Mouse (Mus musculus) layer of hippocampus, postnatal 25 days (tissue): ENCODE measurements around the gene Tmco1. TPM values are rescaled to one million over a fixed set of nuclear protein-coding genes. Genes with fewer than 3 reads are reported as not detected.

ENCODE experiments used
- DNase-seq, 2 experiments: peaks; one replicate each; pipeline ENCODE4 v3.0.0; 2022; ENCODE audit warnings: mixed read lengths in 2 of 2, low spot score in 1 of 2; ENCODE audit errors: extremely low spot score in 1 of 2
- total RNA-seq, 2 experiments: library from RNA; stranded (reverse); gene quantifications; 2 replicates each; pipeline ENCODE4 v1.2.3; 2021

The Tmco1 gene
- total RNA-seq, 2 experiments from 2014 or later: 50.9 to 56.8 TPM

DNA sequence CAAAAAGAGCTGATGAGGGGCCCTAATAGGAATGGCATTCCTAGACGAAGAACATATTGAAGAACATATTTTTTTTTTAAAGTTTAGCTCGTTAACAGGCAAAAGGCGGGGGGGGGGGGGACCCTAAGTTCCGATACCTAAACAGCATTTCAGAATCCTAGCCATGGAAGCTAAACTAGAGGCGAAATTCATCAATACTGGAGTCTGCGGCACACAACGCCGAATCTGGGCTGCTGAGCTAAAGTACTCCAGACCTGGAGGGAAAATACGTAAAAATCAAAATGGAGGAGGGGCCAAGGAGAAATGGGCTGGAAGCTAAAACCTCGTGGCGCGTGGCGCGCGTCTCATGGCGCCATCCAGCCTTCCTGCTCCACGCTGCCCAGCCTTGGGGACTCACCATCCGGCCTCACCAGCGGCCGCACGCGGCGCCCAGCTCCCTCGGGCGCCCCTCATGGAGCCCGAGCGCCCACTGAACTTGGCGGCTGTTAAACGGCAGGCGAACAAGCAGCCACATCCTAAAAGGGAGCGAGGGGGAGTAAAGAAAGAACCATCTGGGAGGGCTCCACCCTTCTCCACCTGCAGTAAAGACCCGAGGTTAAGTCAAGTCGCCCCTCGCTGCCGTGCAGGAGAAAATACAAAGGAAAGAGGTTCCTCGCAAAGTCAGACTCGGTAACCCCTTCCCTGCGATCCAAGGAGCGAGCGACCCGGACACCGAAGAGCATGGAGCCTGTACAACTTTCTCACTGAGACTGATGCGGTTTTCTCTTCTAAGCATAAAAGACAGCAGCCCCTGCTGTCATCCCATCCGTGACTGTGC is 24.5 kb upstream of the Tmco1 start:
- DNase-seq: peak; percentile 39 to 49

GRCm38 (mm10) chr1:167284258-167284836 is 23.8 kb upstream of the Tmco1 start:
- peak; percentile 60 to 72 for DNase-seq

- DNase-seq: peak; percentile 62 to 65
Measured at GRCm38 (mm10) chr1:167284837-167285319, 23.3 kb upstream of the Tmco1 start.

- DNase-seq: no peak
Measured at GRCm38 (mm10) chr1:167285320-167285355, 23.0 kb upstream of the Tmco1 start, which contains the start of gene Uck2. Gene Uck2, minus strand, starts transcription at chr1:167285320.

DNA sequence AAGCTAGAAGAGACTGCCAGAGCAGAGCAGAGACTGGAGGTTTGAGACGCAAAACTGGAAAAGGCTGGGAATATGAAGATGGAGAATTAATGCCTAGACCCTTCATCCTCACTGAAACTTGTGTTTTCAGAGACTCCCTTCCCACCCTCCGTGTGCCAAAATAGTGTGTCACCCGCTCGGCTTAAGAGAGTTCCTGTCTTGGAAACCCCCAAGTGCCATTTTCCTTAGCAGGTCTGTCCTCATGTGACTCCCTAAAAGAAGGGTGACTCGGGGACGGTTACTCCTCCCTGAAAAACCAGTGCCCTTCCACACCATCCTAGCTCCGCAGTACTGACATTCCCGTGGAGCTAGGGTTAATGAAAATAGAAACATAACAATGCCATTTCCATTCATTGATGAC is 22.8 kb upstream of the Tmco1 start:
- no peak for DNase-seq

DNA sequence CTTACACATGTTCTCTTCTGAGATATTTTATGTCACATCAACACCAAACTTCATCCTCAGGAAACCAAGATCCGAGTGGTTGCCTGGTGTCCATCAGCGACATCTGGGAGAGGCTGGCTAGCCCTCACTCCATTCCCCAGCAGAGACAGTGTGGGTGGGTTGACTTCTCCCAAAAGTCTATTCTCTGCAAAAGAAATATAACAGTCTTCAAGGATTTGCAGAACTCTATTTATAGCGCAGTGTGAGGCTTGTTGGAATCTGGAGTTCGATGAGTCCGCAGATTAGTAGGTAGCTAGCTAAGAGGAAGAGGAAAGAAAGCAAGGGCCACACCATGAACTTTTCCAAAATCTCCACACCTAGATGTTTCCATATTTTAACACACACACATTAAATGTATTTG is 21.0 kb upstream of the Tmco1 start:
- no peak for DNase-seq

- DNase-seq: no peak
Measured at GRCm38 (mm10) chr1:167288665-167289538, 19.3 kb upstream of the Tmco1 start.

- DNase-seq: no peak
Measured at GRCm38 (mm10) chr1:167289567-167290262, 18.5 kb upstream of the Tmco1 start.

- no peak for DNase-seq
Measured at GRCm38 (mm10) chr1:167290263-167290592, 17.9 kb upstream of the Tmco1 start.

DNA sequence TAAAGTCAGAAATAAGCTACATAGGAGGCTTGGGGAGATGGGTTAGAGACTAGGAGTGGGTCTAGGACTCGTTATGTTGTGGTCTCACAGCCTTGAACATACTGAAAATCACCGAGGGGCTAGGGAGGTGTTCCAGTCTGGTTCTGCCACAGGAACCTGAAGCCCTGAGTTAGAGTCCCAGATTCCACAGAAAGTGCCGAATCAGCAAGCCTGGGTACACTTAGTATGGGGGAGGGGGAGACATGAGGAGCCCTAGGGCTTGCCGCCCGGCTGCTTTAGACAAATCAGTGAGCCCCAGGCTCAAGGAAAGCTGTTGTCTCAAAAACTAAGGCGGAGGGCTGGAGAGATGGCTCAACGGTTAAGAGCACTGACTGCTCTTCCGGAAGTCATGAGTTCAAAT is 16.6 kb upstream of the Tmco1 start:
- no peak for DNase-seq

DNA sequence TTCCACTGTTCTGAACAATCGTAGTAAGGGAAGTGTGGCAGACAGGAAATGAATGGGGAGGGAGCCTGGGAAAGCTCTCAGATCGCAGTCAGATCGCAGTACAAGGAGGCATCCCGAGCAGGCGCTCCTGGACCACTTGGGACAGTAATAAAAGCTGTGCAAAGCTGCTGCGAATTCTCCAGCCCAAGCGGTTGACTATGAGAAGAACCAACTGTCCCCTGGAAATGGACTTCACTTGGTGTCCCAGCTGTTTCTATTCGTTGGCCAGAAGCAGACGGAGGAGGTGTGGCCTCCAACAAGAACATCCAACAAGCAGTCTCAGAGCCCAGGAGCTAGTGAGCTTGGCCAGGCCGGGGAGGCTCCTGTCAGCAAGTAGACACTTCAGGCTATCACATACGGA is 15.7 kb upstream of the Tmco1 start:
- no peak for DNase-seq

DNA sequence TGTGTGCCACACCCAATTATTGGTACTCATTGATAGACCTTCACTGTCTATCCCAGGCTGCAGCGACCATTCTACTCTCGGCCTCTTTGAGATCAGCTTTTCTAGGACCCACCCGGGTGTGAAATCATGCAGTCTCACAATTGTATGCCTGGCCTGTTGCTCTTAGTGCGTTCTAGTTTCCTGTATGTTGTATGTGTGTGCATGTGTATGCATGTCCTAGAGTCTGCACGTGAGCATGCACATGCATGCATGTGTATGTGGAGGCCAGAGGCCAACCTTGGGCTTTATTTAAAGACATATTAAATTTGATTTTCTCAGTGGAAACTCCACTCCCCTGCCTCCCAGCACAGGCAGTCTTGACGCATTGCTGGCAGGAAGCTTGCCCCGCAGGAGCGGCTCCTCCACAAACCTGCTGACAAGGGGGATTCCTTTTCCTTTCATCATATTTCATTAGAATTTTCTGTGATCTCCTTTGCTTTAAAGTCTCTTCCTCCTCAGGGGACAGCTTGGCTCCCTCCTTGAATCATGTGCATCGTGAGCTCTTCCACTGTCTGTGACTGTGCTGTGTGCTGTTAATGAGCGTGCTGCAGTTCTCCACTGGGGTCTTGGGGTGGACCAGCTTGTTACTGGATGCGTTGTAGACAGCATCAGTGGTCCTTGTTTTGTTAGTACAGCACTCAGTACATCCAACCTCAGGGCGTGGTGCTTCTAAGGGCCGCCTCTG is 12.3 kb upstream of the Tmco1 start:
- no peak for DNase-seq

GRCm38 (mm10) chr1:167300122-167300521 is 8.1 kb upstream of the Tmco1 start:
- DNase-seq: no peak

- no peak for DNase-seq
Measured at GRCm38 (mm10) chr1:167305501-167306137, 2.6 kb upstream of the Tmco1 start.

GRCm38 (mm10) chr1:167306451-167307240 is 1.5 kb upstream of the Tmco1 start:
- peak in 1 of 2 experiments; percentile 27 for DNase-seq

GRCm38 (mm10) chr1:167307674-167308073 is 504 bp upstream of the Tmco1 start:
- no peak for DNase-seq

DNA sequence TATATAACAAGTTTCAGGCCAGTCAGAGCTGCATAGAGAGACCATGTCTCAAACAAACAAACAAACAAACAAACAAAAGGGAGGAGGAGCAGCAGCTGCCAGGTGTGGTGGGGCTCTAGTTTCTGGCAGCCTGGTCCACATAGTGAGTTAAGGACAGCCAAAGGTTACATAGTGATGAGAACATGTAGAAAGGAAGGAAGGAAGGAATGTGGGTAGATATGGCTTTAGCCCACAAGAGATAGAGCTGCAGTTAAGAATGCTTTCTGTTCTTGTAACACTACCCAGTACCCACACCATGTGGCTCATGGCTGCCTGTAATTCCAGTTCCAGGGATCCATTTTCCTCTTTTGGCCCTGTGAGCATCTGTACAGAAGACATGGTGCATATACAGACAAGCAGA is 4.2 kb downstream of the Tmco1 start:
- no peak for DNase-seq

- DNase-seq: no peak
Measured at GRCm38 (mm10) chr1:167313220-167313619, 5.0 kb downstream of the Tmco1 start.

DNA sequence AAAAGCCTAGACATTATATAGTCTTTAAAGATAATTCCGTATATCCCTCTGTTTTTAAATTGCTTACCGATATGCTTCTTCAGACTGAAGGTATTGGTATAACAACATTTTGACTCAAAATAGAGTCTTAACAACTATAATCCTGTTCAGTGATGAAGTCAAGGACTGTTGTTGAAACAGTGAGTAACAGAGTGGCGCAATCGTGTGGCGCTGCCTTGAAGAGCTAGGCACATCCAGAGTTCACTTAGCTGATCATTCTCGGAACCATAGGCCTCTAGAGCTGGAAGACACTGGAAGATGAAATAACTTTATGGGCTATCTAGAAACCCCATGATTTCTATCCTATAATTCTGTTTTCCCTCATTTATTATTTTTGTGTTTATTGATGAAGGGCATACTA is 13.5 kb downstream of the Tmco1 start:
- no peak for DNase-seq
